Mouse (Mus musculus) lung, postnatal 14 days (tissue): ENCODE measurements at regions not wholly inside any gene's neighbourhood (a gene's known extent, or its start where the extent isn't known, plus 50 kb on each side); places are given as distances from the start of the nearest gene placed in this dataset.

Experiments used
- DNase-seq: peaks from one replicate; pipeline ENCODE4 v3.0.0; 2021

DNA sequence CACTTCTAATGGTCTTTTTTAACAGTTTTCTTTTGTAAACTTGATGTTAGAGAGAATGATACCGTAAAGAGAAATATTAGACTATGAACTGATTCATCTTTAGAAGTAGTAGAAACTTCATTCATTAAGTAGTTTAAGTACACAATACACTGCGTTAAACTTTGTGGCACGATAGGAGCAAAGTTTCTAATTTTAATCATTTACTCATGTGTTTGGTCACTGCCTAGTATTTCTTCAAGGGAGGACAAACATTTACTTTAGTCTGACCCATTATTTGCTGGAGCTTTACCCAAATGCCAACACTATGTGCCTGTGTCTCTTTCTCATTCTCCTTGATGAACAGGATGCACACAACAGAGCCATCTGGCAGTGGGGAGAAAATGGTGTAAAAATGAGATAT lies 200.6 kb downstream of the Chm start:
- no peak for DNase-seq

DNA sequence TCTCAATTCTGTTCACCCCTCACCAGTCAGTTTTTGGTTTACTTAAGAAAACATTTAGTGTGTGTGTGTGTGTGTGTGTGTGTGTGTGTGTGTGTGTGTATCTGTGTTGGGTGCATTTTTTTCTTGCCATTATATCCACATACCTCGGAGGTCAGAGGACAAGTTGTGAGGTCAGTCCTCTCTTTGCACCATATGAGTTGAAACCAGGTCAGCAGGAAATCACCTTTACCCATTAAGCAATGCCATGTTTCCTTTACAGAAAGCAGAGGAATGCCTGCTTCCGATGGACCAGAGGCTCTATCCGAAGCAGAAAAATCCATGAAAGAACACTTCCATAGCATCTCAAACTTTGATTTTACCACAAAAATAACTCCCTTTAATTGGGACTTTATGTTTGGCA lies 201.2 kb downstream of the Chm start:
- no peak for DNase-seq

DNA sequence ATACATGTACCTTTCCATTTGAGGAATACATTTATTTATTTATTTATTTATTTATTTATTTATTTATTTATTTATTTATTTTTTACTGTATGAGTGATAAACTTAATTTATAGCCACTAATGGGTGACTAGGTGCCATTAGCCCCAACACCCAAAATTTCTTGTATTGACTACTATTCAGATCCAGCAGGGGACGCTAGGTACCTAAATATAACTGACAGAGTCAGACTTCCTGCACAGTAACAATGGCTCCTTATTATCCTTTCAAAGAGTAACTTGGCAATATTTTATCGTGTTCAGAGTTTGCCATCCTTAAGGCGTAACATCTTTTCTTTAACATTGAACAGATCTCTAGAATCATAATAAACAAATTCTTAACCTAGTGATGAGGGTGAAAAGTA lies 206.7 kb downstream of the Chm start:
- DNase-seq: peak; percentile 10

DNA sequence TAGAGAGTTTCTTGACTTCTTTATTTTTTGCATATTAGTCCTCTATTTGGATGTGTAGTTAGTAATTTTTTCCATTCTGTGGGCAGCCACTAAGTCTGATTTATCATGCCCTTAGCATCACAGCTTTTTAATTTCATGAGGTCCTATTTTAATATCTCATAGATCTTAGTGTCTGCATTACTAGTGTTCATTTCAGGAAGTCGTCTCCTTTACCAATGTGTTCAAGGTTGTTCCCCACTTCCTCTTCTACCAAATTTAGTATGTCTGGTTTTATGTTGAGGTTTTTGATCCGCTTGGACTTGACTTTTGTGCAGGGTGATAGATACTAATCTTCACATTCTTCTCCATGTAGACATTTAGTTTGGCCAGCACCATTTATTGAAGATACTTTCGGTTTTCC lies 221.2 kb downstream of the Chm start:
- DNase-seq: no peak

DNA sequence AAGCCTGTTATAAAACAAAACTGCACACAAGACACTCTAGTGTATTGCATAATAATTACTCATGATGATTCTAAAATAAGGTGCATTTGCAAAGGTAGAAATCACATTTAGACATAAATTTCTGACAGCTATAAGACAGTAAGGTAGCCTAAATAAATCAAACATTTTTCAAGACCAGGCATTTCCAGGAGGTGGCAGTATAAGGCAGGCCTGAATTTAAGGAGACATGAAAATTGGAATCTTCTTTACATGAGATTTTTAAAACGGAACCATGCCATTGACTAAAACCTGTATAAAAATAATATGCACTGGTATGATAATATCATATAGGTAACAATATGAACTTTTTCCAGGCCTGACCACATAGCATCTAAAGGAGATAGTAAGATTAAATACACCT lies 235.5 kb downstream of the Chm start:
- no peak for DNase-seq

DNA sequence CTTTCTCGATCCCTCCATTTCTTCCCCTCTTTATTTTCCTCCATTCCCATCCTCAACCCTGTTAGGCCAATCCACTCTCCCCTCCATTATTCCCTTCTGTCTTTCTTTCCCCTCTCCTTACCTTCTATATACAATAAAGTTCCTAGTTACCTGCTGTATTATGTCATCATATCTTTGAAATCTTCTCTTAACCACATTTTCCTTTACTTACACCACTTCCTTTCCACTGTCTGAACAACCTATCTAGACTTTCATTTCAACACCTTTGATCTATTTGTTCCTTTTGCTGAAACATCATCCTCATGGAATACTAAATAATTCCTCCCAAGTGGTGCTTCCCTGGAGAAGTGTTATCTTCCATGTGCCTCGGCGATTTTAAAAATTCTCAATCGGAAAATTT lies 237.8 kb downstream of the Chm start:
- DNase-seq: no peak

DNA sequence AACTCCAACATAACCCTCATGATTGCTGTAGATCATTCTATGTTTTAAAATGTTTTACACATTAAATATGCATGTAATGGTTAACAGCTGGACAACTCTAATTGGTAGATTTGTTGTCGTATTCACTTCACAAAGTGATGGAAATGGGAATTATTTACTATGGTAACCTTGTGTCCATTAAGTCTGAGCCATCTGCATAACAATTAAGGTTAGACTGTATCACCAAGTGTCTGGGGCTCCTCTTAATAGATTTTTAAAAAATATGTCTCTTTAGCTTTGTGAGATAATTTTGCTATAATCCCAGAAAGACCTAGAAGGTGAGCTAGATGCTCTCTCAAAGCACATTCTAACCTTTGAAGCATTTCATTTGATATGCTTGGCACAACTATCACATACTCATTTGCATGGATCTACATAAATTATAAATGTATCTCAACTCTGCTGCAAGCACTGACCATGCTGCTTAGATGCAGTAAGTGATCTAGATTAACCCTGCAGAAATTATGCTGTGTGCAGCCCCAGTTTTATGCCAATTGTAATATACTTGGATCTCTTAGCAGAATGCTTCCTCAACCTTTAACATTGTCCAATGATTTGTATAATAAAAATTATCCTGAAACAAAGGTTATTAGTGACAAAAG lies 227.2 kb upstream of the Pof1b start:
- DNase-seq: no peak

DNA sequence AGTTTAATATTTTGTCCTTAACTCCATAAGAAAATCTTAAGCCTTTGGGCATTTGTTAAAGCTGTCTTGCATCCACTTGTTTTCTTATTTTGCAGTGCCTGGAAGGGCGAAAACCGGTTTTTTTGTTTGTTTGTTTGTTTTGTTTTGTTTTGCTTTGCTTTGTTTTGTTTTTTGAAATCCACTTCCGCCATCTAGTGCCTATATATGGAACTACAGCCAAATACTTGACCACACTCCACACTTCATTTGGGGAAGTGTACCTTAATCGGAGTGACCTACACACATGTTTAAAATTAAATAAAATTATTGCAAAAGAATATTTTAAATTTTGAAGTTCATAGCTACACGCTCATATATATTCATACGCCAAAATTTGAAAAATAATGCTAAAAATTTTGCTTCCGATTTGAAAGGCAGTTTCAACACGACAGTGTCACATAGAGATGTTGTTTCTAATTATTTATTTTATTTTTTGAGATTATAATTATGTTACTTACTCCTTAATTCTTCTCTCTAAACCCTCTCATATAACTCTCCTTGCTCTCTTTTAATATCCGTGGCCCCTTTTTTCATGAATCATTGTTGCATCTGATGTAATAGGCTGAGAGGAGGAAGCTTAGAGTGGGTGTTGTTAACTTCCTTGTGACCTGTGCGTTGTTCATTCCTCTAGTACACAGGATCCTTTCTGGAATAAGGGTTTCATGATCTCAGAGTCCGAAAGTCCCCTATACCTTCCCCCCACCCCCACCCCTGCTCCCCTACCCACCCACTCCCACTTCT lies 205.4 kb upstream of the Pof1b start:
- DNase-seq: peak; percentile 0

DNA sequence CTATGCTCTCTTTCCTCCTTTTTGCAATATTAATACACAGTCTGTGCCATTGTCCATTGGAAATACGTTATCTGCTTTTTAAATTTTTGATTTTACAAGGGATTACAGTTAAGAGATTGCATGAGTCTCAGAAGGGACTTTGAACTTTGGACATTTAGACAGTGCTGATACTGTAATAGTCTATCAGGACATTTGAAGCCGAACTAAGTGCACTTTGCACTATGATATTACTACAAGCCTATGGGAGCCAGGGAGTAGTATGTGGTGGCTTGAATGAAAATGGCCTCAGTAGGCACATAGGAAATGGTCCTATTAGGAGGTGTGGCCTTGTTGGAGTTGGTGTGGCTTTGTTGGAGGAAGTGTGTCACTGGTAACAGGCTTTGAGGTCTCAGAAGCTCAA lies 188.1 kb upstream of the Pof1b start:
- no peak for DNase-seq
